Mouse (Mus musculus): ENCODE data around the gene Herc1. TPM values are rescaled to one million over a fixed set of nuclear protein-coding genes. Genes with fewer than 3 reads are reported as not detected.

The Herc1 gene
- polyA plus RNA-seq (2015; fragmentation: Nextera tagmentation; extraction: Ambion mirVana) = 16.9 and 19.0 TPM in 2 replicates

DNA sequence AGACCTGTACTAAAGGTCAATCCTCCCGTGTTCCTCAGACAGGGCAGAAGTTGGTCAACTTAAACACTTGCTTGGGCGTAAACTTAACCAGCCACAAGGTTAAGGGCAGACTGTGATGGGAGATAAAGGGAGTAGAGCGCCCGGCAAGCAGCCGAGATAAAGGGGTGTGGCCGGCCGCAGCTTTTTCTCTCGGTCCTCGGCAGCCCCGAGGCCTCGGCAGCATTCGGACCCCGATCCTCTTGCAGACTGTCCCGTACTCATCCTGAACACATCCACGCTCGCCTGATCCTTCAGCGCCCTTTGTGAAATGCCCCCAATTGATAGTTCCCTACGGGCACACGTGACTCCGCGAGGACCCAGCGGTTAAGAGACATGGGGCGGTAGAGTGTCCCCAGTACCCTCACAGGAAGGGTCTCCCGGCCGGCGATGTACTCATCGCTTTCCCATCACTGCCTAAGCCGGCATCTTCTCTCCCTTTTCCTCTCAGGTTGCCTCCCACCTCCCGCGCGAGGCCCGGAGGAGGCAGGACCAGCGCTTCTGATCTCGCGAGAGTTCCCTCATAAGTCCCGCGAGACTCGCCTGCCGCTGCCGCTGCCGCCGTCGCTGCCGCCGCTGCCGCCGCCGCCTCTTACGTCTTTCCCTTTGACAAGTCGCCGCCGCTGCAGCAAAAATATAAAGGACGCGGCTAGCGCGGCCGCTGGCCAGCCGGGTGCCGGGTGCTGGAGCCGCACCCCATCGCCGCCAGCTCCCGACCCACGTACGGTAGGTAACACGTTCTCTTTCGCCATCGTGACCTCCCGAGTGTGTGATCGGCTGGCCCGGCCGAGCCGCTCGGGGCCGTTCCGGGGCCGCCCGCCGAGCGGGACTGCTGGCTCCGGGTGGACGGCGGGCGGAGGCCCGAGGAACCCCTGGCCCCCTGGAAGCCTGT, at the start of gene Herc1:
Herc1 (plus strand) TSS at position 591 of the 928 bp plus-strand sequence.
- under 1% methylated on average over 83 of the region's 85 CpGs for WGBS
- peak within 1 kb of the TSS; percentile 99 for H3K4me3 ChIP-seq
- peak within 1 kb of the TSS; percentile 83 for H3K4me2 ChIP-seq
- H3K27me3 ChIP-seq = no peaks in the 10 kb centered on the region
- peak within 1 kb of the TSS; percentile 93 for H3K27ac ChIP-seq
- peaks cover 8% of the 10 kb centered on the region for H3K4me1 ChIP-seq
- no peaks in the 10 kb centered on the region for H3K36me3 ChIP-seq
- peak within 1 kb of the TSS; percentile 97 for H3K9ac ChIP-seq
- H3K9me3 ChIP-seq = no peaks in the 10 kb centered on the region
- ATAC-seq (ENCODE audit: insufficient number of reproducible peaks, low FRiP score, low TSS enrichment, low read depth) = peak; percentile 72; the same call in 1 of the 2 replicates

- H3K4me3 ChIP-seq = no peak overlapping the region
- H3K9me3 ChIP-seq = no peaks in the 10 kb centered on the region
- no peak overlapping the region for H3K4me2 ChIP-seq
- no peak overlapping the region for H3K9ac ChIP-seq
- no peak for ATAC-seq (ENCODE audit: insufficient number of reproducible peaks, low FRiP score, low TSS enrichment, low read depth)
- 73% methylated on average over 3 of the region's 3 CpGs for WGBS
- no peaks in the 10 kb centered on the region for H3K27me3 ChIP-seq
- no peaks in the 10 kb centered on the region for H3K36me3 ChIP-seq
- no peak overlapping the region for H3K27ac ChIP-seq
- peaks cover 8% of the 10 kb centered on the region for H3K4me1 ChIP-seq
These were observed 45.7 kb upstream of the Herc1 start for GRCm38 (mm10) chr9:66304320-66305090.

DNA sequence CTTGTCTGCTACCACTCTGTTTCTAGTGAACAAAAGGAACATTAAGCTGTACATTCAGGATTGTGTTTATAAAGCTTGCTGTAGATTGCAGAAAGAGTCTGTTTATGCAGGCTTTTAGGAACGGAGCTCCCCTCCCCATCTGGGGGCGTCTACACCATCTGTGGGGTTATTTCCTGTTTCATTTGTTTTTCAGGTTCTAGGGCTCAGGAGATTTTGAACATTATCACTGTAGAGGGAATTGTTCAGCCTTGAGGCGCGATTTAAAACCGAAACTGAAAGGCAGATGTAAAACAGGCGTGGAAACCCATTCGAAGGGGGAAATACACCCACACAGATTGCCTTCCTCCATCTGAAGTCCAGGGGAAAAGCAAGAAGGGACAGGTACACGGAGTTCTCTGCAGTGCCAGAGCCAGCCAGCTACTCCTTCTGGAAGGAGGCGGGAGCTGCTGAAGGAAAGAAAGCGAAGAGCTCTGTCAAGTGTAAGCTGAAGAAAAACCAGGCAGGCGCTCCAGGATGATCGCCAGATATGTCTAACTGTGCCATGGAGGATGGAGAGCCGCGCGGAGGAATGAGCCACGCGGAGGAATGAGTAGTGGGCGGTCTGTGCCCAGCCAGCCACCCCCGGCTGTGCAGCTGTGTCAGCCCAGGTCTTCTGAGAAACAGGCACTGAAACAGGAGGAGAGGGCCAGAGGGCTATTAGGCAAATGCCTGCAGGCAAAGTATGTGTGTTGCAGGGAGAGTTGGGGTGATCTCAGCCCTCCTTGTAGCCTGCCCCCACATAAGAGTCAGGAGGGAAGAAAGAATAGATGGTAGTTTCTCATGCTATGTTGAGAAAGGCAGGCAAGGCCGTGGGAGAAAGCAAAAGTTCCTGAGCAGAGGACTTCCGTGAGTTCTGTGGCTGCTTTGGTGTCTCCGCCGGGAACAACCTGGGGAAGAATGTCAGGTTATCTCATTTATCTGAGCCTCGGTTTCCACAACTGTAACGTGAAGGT, 44.8 kb upstream of the Herc1 start:
- WGBS = 31% methylated on average over 25 of the region's 25 CpGs
- no peaks in the 10 kb centered on the region for H3K36me3 ChIP-seq
- peak overlapping the region; percentile 48 for H3K4me2 ChIP-seq
- ATAC-seq (ENCODE audit: insufficient number of reproducible peaks, low FRiP score, low TSS enrichment, low read depth) = no peak
- H3K9ac ChIP-seq = no peak overlapping the region
- peak overlapping the region; percentile 34 for H3K4me3 ChIP-seq
- H3K27ac ChIP-seq = no peak overlapping the region
- peaks cover 8% of the 10 kb centered on the region for H3K4me1 ChIP-seq
- no peaks in the 10 kb centered on the region for H3K9me3 ChIP-seq
- H3K27me3 ChIP-seq = no peaks in the 10 kb centered on the region

DNA sequence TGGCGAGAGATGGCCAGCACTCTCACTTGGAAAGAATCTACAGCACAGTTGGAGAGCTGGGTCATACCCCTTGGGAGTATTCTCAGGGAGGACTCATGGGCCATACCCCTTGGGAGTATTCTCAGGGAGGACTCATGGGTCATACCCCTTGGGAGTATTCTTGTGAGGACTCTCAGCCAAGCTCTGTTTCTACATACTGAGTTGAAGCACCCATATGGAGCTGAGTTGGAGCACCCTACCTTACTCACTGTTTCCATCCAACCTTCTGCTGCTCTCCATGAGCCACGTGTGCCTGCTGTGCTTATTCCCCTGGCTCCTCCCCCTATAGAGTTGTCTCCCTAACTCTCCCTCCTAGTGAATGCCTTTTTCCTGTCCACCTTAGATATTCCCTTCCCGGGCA, 43.8 kb upstream of the Herc1 start:
- Histone ChIP-seq H3K36me3 (no peaks in the 10 kb centered on the region), H3K9me3 (no peaks in the 10 kb centered on the region), H3K4me3 (no peak overlapping the region), H3K4me2 (no peak overlapping the region), H3K9ac (no peak overlapping the region), H3K27me3 (no peaks in the 10 kb centered on the region), H3K27ac (no peak overlapping the region), H3K4me1 (peaks cover 8% of the 10 kb centered on the region)
- WGBS = 72% methylated on average over 3 of the region's 3 CpGs
- ATAC-seq (ENCODE audit: insufficient number of reproducible peaks, low FRiP score, low TSS enrichment, low read depth) = no peak

- 27% methylated on average over 2 of the region's 2 CpGs for WGBS
- H3K9ac ChIP-seq = no peak overlapping the region
- H3K36me3 ChIP-seq = no peaks in the 10 kb centered on the region
- H3K27ac ChIP-seq = no peak overlapping the region
- H3K4me2 ChIP-seq = no peak overlapping the region
- H3K9me3 ChIP-seq = no peaks in the 10 kb centered on the region
- no peak for ATAC-seq (ENCODE audit: insufficient number of reproducible peaks, low FRiP score, low TSS enrichment, low read depth)
- no peak overlapping the region for H3K4me3 ChIP-seq
- no peaks in the 10 kb centered on the region for H3K27me3 ChIP-seq
- peaks cover 8% of the 10 kb centered on the region for H3K4me1 ChIP-seq
These were observed 42.9 kb upstream of the Herc1 start for GRCm38 (mm10) chr9:66307341-66307740.

- Histone ChIP-seq H3K27ac (no peak overlapping the region), H3K27me3 (no peaks in the 10 kb centered on the region), H3K9me3 (no peaks in the 10 kb centered on the region), H3K9ac (no peak overlapping the region), H3K36me3 (no peaks in the 10 kb centered on the region), H3K4me3 (no peak overlapping the region), H3K4me2 (no peak overlapping the region), H3K4me1 (peaks cover 8% of the 10 kb centered on the region)
- no peak for ATAC-seq (ENCODE audit: insufficient number of reproducible peaks, low FRiP score, low TSS enrichment, low read depth)
- WGBS = 79% methylated on average over 4 of the region's 4 CpGs
These were observed 41.5 kb upstream of the Herc1 start for GRCm38 (mm10) chr9:66308741-66309140.

- WGBS = 28% methylated on average over 3 of the region's 3 CpGs
- Histone ChIP-seq H3K4me3 (no peak overlapping the region), H3K9ac (no peak overlapping the region), H3K9me3 (no peaks in the 10 kb centered on the region), H3K36me3 (no peaks in the 10 kb centered on the region), H3K4me1 (no peaks in the 10 kb centered on the region), H3K27me3 (no peaks in the 10 kb centered on the region), H3K4me2 (no peak overlapping the region), H3K27ac (no peak overlapping the region)
- no peak for ATAC-seq (ENCODE audit: insufficient number of reproducible peaks, low FRiP score, low TSS enrichment, low read depth)
These were observed 38.8 kb upstream of the Herc1 start for GRCm38 (mm10) chr9:66311458-66311857.

DNA sequence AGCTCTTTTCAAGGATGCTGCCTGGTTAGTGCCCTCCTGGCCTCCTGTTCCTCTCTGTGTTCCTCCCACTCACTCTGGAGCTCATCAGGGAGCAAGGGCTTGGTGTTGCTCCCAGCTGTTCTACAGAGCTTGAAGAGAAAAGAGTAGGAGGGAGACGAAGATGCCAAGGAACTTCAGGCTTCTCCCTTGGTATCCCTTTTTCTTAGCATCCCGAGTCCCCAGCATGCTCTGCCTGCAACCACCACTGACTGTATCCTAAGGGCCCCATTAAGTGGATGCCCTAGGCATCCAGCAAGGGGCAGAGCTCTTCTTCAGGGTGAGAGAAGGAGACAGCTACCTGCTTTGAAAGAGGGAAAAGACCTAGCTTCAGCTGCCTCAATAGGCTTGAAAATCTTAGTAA, 33.6 kb upstream of the Herc1 start:
- ATAC-seq (ENCODE audit: insufficient number of reproducible peaks, low FRiP score, low TSS enrichment, low read depth) = no peak
- 75% methylated on average over 2 of the region's 2 CpGs for WGBS
- Histone ChIP-seq H3K27ac (no peak overlapping the region), H3K4me3 (no peak overlapping the region), H3K9me3 (no peaks in the 10 kb centered on the region), H3K27me3 (no peaks in the 10 kb centered on the region), H3K36me3 (no peaks in the 10 kb centered on the region), H3K4me1 (no peaks in the 10 kb centered on the region), H3K9ac (no peak overlapping the region), H3K4me2 (no peak overlapping the region)

DNA sequence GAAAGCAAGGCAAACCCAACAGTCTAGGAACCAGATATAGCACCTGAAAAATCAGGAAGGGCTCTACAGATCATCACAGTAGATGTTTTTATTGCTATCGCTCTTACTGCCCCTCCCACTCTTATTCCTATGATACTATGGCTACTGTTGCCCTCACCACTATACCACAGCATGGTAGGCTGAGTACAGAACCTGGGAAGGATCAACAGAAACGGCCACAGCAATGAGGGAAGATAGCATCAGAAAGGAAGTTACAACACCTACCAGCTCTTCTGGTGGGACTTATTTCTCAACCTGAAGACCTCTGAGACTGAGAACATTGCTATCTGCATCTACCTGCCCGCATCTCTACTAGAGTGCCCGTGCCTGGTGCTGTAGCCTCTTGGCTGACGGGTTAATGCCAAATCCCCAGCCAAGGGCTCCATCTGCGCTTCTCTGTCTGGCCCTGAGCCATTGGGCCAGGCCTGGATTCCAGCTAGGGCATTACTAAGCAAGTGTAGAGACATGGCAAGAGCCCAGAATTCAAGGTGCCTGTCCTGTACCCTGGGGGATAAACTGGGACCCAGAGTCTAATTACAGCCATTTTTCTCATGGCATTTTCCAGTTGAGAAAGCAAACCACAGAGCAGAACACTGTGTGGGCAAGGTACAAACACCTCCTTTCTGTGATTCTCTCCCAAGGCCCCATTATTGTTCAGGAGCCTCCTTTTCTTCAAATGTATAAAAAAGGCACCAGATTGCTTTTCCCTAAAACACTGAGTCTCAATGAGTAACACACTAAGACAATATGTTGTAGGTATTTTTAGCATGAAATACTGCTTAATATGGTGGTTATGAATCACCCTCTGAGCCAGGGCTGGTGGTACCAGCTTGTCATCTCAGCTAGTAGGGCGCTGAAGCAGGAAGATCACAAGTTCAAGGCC, 28.0 kb upstream of the Herc1 start:
- Histone ChIP-seq H3K9ac (no peak overlapping the region), H3K4me3 (no peak overlapping the region), H3K9me3 (no peaks in the 10 kb centered on the region), H3K36me3 (no peaks in the 10 kb centered on the region), H3K27ac (no peak overlapping the region), H3K4me2 (no peak overlapping the region), H3K4me1 (0 out of 2 replicates have a peak, but pooled peaks cover 3% of the 10 kb centered on the region), H3K27me3 (no peaks in the 10 kb centered on the region)
- 79% methylated on average over 7 of the region's 7 CpGs for WGBS
- no peak for ATAC-seq (ENCODE audit: insufficient number of reproducible peaks, low FRiP score, low TSS enrichment, low read depth)

- H3K4me1 ChIP-seq = 0 out of 2 replicates have a peak, but pooled peaks cover 3% of the 10 kb centered on the region
- 71% methylated on average over 2 of the region's 2 CpGs for WGBS
- no peak overlapping the region for H3K4me2 ChIP-seq
- no peak overlapping the region for H3K9ac ChIP-seq
- no peaks in the 10 kb centered on the region for H3K27me3 ChIP-seq
- no peaks in the 10 kb centered on the region for H3K36me3 ChIP-seq
- no peaks in the 10 kb centered on the region for H3K9me3 ChIP-seq
- no peak overlapping the region for H3K4me3 ChIP-seq
- no peak for ATAC-seq (ENCODE audit: insufficient number of reproducible peaks, low FRiP score, low TSS enrichment, low read depth)
- no peak overlapping the region for H3K27ac ChIP-seq
These were observed 23.4 kb upstream of the Herc1 start for GRCm38 (mm10) chr9:66326879-66327278.

Measured in limb, embryonic 15.5 days (tissue).